Mouse (Mus musculus) adrenal gland (tissue): ENCODE measurements around the gene Armh4.

Experiments used
- intact Hi-C: fragments of 180-260 bp; cut with DNase I; formaldehyde crosslinking; loops from one replicate; pipeline ENCODE4 v1.15.1; 2025

Gene Armh4

GRCm38 (mm10) chr14:49738441-49739088 lies 44.6 kb downstream of the Armh4 start:
- intact Hi-C loops, result loop anchor here (10.0 kb wide), 1 partner anchor 194 kb away; no protein-coding TSS in a partner anchor

- intact Hi-C loops, result loop anchor here (5.0 to 10.0 kb wide), 2 partner anchors 189 to 497 kb away; no protein-coding TSS in a partner anchor
Measured at GRCm38 (mm10) chr14:49733950-49734349, 49.2 kb downstream of the Armh4 start.

DNA sequence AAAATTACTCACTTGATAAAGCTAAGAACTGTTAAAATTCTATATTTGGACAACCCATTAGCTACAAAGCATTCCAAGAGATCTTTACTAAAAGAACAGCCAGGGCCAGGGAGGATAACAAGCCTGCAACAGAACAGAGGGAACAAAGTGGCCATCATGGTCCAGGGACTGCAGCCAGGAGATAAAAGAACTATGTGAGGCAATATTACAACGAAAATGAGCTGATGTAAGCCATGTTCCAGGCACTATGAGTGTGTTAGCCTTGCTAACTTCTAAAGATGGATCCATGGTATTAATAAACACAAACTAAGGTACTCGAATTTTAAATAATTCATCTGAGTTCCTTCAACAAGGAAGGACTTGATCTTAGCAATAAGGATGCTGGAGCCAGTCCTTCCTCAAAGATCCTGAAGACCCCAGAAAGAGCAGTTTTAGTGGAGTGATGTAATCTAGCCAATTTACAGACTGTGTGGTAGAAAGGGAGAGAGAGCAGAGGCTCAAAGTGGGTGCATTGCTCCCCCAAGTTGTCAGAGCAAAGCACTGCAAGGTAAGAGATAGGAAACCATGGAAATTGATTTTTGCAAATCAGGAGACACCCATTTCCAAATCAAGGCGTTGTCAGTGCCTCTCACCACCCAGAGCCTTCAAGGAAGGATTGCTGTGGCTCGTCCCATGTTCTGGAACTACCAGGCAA lies 59.7 kb downstream of the Armh4 start:
- intact Hi-C loops, result no loop called here

GRCm38 (mm10) chr14:49722782-49723181 lies 60.4 kb downstream of the Armh4 start:
- intact Hi-C loops, result no loop called here

GRCm38 (mm10) chr14:49721281-49721680 lies 61.9 kb downstream of the Armh4 start:
- intact Hi-C loops, result no loop called here

DNA sequence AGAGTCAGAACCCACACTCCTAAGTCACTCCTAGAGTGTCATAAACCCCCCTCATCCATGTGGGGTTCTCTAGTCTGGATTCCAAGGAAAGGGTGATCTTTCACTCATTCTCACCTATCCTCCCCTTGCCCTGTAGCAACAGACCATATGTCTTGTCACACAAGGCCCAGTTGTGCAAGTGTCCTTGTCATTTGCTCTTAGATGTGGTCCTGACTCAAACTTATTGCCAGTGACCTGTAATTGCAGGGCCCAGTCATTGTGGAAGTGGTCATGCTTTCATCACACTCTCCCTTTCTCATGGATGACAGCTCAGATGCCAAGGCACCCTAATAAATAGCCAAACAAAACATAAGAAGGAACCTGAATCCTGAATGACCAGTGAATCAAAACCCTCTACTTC lies 63.5 kb downstream of the Armh4 start:
- intact Hi-C loops, result no loop called here

- intact Hi-C loops, result no loop called here
Measured at GRCm38 (mm10) chr14:49711016-49711415, 72.2 kb downstream of the Armh4 start.

GRCm38 (mm10) chr14:49703432-49704200 lies 79.6 kb downstream of the Armh4 start:
- intact Hi-C loops, result no loop called here

GRCm38 (mm10) chr14:49679511-49680284 lies 103.5 kb downstream of the Armh4 start:
- intact Hi-C loops, result no loop called here

DNA sequence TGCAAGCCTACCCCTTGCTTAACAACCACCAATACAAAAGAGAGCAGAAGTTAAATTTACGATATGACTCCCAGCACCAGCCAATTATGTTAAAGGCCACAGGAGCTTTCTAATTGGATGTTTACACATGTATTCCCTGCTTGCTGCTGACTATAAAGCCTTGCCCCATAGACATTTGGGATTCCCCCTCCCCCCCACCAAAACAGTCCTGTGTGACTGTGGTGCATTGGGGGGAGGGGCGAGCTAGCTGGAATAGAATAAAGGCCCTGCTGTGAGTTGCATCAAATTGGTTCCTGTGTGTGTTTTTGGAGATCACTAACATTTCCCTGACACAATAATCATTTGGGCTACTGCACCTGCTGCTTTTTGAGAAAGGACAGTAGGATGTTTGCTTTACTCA lies 106.6 kb downstream of the Armh4 start:
- intact Hi-C loops, result no loop called here

- intact Hi-C loops, result no loop called here
Measured at GRCm38 (mm10) chr14:49660444-49660843, 122.7 kb downstream of the Armh4 start.

DNA sequence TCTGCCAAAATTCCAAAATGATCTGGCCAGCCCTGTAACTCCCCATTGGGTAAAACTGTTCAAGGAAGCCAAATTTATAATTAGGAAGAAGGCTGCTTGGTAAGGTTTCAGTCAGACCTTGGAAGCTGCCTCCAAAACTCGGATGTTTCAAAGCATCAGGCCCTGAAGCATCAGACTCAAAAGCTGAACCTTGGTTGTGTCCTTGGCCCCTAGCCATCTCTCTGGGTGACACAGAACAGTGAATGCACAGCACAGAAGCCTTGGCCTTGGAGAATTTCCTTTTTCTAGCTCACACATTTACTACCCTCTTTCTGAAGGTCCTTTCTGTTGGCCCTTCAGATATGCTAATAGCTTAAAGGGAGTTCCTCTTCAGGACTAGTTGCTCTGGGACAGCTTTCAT lies 134.0 kb downstream of the Armh4 start:
- intact Hi-C loops, result no loop called here

DNA sequence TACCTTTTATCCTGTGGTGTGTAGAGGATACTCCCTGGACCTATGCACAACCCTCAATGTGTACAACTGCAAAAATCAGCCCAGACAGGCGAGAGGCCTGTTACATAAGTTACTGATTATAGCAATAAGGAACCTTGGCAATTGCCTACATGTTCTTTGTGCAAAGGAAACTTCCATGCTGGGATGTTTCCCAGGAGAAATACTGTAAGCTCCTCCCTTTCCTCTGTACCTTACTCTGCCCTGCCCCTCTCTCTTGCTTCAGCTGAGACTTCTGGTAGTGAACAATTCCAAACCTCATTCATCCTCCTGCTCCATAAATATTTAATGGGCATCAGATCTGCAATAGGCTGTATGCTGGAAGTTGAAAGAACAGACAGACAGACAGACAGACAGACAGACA lies 145.8 kb downstream of the Armh4 start:
- intact Hi-C loops, result no loop called here

- intact Hi-C loops, result no loop called here
Measured at GRCm38 (mm10) chr14:49626055-49626454, 157.1 kb downstream of the Armh4 start.
